Mouse (Mus musculus): ENCODE measurements at regions not wholly inside any gene's neighbourhood (a gene's known extent, or its start where the extent isn't known, plus 50 kb on each side); places are given as distances from the start of the nearest gene placed in this dataset.

DNA sequence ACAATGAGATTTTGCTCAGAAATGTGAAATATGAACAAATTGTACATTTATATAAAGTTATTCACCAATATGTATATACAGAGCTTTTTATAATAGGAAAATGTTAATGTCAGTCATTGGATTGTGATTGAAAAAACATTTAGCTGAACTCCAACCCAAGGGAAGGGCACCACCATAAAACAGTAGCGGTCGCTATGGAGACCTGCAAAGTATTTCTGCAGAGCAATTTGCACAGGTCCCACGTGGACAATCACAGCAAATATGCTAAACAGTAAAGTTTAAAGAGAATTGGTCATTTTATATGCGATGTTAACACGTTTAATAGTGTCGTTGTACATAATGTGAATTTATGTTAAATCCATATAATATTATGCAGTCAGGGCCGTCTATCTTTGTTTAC lies 117.8 kb upstream of the 1700066M21Rik start:
- TF ChIP-seq CTCF (IDR thresholded peaks at IDR 0.05; ENCODE audit: extremely low read depth, insufficient read depth, insufficient read length, insufficient replicate concordance) (no peak), POLR2A (IDR thresholded peaks at IDR 0.05; ENCODE audit: low read depth, low read length) (no peak)

Measured in spleen, adult 2 months (tissue).